Mouse (Mus musculus) heart, embryonic 16.5 days (tissue): ENCODE data around the gene Ccdc30. TPM values are rescaled to one million over a fixed set of nuclear protein-coding genes. Genes with fewer than 3 reads are reported as not detected.

ENCODE experiments used
- ATAC-seq: fragments of 200-750 bp; cut with Nextera tagmentation; replicated peaks from 2 replicates; pipeline ENCODE4 v1.8.0; 2017; ENCODE audit warnings: moderate number of reproducible peaks; ENCODE audit not compliant: insufficient read depth, low FRiP score; ENCODE audit errors: extremely low read depth
- H3K27ac ChIP-seq: fragments of 300-500 bp; sonication (generic); 2 replicates; pipeline ENCODE4 v1.5.1; 2014; ENCODE audit warnings: mild to moderate bottlenecking, low read length, control low read depth, moderate library complexity
- H3K27me3 ChIP-seq: fragments of 300-500 bp; sonication (generic); 2 replicates; pipeline ENCODE4 v1.6.1; 2014; ENCODE audit warnings: low read length, mixed read lengths; ENCODE audit not compliant: control insufficient read depth, insufficient read depth
- H3K36me3 ChIP-seq: fragments of 300-500 bp; sonication (generic); 2 replicates; pipeline ENCODE4 v1.6.1; 2014; ENCODE audit not compliant: control insufficient read depth, insufficient read depth
- H3K4me1 ChIP-seq: fragments of 300-500 bp; sonication (generic); 2 replicates; pipeline ENCODE4 v1.6.1; 2014; ENCODE audit warnings: low read length, mixed read lengths; ENCODE audit not compliant: control insufficient read depth, insufficient read depth
- H3K4me2 ChIP-seq: fragments of 300-500 bp; sonication (generic); 2 replicates; pipeline ENCODE4 v1.6.1; 2014; ENCODE audit warnings: low read depth, mild to moderate bottlenecking, control low read depth, low read length
- H3K4me3 ChIP-seq: fragments of 300-500 bp; sonication (generic); 2 replicates; pipeline ENCODE4 v1.5.1; 2014; ENCODE audit warnings: mild to moderate bottlenecking, control low read depth, low read length
- H3K9ac ChIP-seq: fragments of 300-500 bp; sonication (generic); 2 replicates; pipeline ENCODE4 v1.6.1; 2014; ENCODE audit warnings: low read length, control low read depth
- H3K9me3 ChIP-seq: fragments of 300-500 bp; sonication (generic); replicated peaks from 2 replicates; pipeline ENCODE4 v1.6.1; 2016; ENCODE audit warnings: low read length; ENCODE audit not compliant: control insufficient read depth
- WGBS: fragments of 180-500 bp; shearing (Covaris S2); extraction: QIAGEN DNeasy Blood & Tissue Kit; methylation state at CpG from one replicate; pipeline ENCODE4 v1.1.7; 2014; 5-methylcytosine and 5-hydroxymethylcytosine counted together
- polyA plus RNA-seq: library from polyadenylated mRNA; unstranded; fragments of >200 nt; fragmentation: Nextera tagmentation; extraction: Ambion mirVana; gene quantifications from 2 replicates; pipeline ENCODE4 v1.2.1, GENCODE M21; 2015

Ccdc30 gene
- polyA plus RNA-seq, 1 experiment from 2014 or later, result 4.0 TPM

DNA sequence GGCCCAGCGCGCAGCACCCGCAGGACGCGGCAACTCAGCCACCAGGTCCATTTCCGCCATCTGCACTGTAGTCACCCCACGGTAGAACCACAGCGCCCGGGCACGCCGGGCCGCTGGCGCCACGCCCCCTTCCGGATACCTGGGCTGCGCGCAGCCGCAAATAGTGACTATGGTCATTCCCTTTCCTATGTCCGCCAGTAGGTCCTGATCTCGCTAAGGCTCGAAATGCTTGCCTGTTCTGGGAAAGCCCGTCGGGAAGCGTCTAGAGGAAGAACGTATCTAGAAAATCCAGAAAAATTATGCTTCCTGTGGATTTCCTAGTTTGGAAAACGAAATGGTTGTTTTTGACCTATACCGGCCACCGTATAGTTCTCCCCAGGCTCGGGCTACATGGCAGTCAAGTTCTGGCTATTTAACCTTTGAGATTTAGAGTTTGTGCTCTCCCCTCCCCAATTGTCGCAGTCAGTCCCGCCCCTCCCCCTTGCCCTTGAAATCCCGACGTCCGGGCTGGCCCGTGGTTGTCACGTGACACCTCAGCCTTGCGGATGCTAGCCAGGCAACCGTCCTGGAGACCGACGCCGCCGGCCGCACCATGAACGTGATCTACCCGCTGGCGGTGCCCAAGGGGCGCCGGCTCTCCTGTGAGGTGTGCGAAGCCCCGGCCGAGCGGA, 7.1 kb upstream of the Ccdc30 start, which contains the start of the genes Ppcs and Zmynd12:
Gene Ppcs, minus strand, starts transcription at position 127 of the 671 bp plus-strand sequence.
Gene Zmynd12, plus strand, starts transcription at position 521 of the 671 bp plus-strand sequence.
- WGBS, result under 1% methylated on average over 52 of the region's 52 CpGs

DNA sequence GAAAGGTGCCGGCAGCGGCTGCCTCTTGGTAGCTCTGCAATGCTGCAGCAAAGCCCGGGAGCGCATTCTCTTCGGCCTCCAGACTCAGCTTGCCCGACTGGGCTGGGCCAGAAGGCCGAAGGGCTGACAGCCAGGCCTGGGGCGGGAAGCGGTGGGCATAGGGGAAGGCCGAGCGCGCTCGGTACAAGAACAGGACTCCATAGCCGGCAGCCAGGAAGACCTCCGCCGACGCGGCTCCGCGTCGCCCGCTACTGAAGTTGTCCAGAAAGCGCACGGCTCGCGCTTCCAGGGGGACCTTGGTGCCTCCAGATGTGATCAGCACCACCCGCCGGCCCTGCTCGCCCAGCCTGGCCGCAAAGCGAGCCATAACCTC, 6.6 kb upstream of the Ccdc30 start:
- ATAC-seq, result peak; percentile 42
- peaks cover 27% of the 10 kb centered on the region for H3K4me1 ChIP-seq
- peak overlapping the region; percentile 85 for H3K9ac ChIP-seq
- no peaks in the 10 kb centered on the region for H3K27me3 ChIP-seq
- peak overlapping the region; percentile 65 for H3K4me2 ChIP-seq
- no peaks in the 10 kb centered on the region for H3K9me3 ChIP-seq
- H3K27ac ChIP-seq, result peak overlapping the region; percentile 95
- H3K36me3 ChIP-seq, result no peaks in the 10 kb centered on the region
- H3K4me3 ChIP-seq, result peak overlapping the region; percentile 73
- WGBS, result under 1% methylated on average over 31 of the region's 31 CpGs

More for the DNA sequence above, 7.1 kb upstream of the Ccdc30 start, which contains the start of the genes Ppcs and Zmynd12:
- H3K4me3 ChIP-seq, result peak within 1 kb of the TSS; percentile 73
- peaks cover 26% of the 10 kb centered on the region for H3K4me1 ChIP-seq
- no peaks in the 10 kb centered on the region for H3K27me3 ChIP-seq
- H3K9me3 ChIP-seq, result no peaks in the 10 kb centered on the region
- peak; percentile 92 for ATAC-seq
- no peaks in the 10 kb centered on the region for H3K36me3 ChIP-seq
- H3K4me2 ChIP-seq, result peak within 1 kb of the TSS; percentile 65
- peak within 1 kb of the TSS; percentile 95 for H3K27ac ChIP-seq
- H3K9ac ChIP-seq, result peak within 1 kb of the TSS; percentile 85

DNA sequence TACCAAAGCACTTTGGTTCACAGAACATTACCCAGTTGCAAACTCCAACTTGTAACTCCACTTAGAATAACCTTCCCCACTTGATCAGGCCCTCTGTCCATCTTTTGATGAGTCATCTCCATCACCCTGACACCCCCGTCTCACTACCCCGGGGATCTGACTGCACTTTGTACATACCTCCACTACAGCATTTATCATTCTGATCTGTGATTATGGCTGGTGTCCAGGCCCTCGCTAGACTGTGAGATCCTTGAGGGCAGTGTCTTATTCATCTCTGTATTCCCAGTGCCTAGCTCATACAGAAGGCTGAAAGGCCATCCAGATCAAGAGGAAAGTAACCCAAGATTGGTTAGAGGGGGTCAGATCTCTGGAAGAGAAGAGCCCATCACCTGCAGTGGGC, 5.9 kb upstream of the Ccdc30 start:
- Histone ChIP-seq H3K36me3 (no peaks in the 10 kb centered on the region), H3K27ac (peak overlapping the region; percentile 95), H3K9ac (peak overlapping the region; percentile 85), H3K9me3 (no peaks in the 10 kb centered on the region), H3K27me3 (no peaks in the 10 kb centered on the region), H3K4me2 (peak overlapping the region; percentile 65), H3K4me3 (peak overlapping the region; percentile 73), H3K4me1 (peaks cover 27% of the 10 kb centered on the region)
- 29% methylated on average over 3 of the region's 3 CpGs for WGBS
- no peak for ATAC-seq

DNA sequence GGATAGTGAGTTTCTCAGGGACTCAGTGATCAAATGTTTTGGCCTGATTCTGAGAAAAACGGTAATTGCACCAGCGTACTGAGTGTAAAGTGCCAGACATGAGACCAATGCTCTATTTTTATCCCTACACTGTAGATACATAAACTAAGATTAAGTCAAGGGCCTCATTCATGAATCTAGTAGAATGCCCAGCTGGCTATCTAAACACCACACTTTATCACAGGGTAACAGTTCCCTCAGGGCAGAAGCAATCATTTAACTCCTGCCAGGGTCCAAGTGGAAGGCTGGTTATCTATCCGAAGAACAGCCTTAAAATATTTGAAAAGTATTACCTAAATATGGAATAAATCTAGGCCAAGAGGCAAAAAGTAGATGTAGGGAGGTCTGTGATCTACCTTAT, 2.6 kb upstream of the Ccdc30 start:
- Histone ChIP-seq H3K9ac (no peak overlapping the region), H3K4me3 (no peak overlapping the region), H3K27me3 (no peaks in the 10 kb centered on the region), H3K4me2 (no peak overlapping the region), H3K27ac (peak overlapping the region; percentile 26), H3K36me3 (no peaks in the 10 kb centered on the region), H3K4me1 (peaks cover 31% of the 10 kb centered on the region), H3K9me3 (no peaks in the 10 kb centered on the region)
- WGBS, result 45% methylated on average over 3 of the region's 3 CpGs
- ATAC-seq, result no peak

DNA sequence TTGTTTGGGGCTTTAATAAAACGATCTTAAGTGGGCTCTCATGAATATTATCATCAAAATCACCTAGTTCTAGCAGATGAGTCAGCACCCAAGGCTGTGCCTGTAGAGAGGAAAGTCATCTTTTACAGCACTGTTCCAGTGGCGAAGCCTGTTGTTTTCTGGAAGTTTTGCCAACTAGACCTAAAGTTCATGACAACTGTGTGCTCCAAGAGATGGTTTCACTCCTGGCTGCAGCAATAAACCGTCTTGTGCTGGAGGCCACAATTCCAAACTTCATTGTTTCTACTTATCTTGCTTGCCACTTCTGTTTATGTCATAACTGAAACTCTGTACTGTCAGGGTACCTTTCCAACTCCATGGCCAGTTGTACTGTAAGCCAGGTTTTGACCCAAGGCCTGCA, 1.9 kb upstream of the Ccdc30 start:
- H3K9ac ChIP-seq, result no peak overlapping the region
- H3K4me1 ChIP-seq, result peaks cover 37% of the 10 kb centered on the region
- no peaks in the 10 kb centered on the region for H3K27me3 ChIP-seq
- no peak overlapping the region; the same call in 1 of the 2 replicates for H3K27ac ChIP-seq
- no peaks in the 10 kb centered on the region for H3K36me3 ChIP-seq
- 70% methylated on average over 3 of the region's 3 CpGs for WGBS
- H3K9me3 ChIP-seq, result no peaks in the 10 kb centered on the region
- ATAC-seq, result no peak
- no peak overlapping the region for H3K4me2 ChIP-seq
- H3K4me3 ChIP-seq, result no peak overlapping the region

DNA sequence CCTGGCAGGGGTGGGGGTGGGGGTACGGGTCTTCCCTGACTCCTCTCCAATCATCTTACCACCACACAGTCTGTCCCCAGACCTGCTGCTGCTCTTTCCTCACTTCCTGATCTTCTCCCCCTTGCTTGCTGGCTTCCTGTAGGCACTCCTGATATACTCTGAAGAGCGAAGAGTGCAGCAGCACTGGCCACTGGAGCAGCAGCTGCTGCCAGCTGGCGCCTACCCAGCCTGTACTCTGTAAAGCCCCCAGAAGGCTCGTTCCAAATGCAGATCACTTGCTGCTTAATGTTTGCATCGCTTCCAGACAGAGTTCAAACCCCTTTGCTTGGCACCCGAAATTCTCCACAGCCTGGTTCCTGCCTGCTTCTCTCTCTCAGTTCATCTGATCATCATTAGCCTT, 2.5 kb downstream of the Ccdc30 start:
- Histone ChIP-seq H3K27ac (peak overlapping the region; percentile 55), H3K36me3 (no peaks in the 10 kb centered on the region), H3K9me3 (peaks cover 3% of the 10 kb centered on the region; the same call in 1 of the 2 replicates), H3K9ac (no peak overlapping the region), H3K4me3 (no peak overlapping the region), H3K4me1 (peaks cover 23% of the 10 kb centered on the region), H3K27me3 (no peaks in the 10 kb centered on the region), H3K4me2 (peak overlapping the region; percentile 34; the same call in 1 of the 2 replicates)
- WGBS, result 27% methylated on average over 6 of the region's 6 CpGs
- ATAC-seq, result peak; percentile 35; the same call in 1 of the 2 replicates

DNA sequence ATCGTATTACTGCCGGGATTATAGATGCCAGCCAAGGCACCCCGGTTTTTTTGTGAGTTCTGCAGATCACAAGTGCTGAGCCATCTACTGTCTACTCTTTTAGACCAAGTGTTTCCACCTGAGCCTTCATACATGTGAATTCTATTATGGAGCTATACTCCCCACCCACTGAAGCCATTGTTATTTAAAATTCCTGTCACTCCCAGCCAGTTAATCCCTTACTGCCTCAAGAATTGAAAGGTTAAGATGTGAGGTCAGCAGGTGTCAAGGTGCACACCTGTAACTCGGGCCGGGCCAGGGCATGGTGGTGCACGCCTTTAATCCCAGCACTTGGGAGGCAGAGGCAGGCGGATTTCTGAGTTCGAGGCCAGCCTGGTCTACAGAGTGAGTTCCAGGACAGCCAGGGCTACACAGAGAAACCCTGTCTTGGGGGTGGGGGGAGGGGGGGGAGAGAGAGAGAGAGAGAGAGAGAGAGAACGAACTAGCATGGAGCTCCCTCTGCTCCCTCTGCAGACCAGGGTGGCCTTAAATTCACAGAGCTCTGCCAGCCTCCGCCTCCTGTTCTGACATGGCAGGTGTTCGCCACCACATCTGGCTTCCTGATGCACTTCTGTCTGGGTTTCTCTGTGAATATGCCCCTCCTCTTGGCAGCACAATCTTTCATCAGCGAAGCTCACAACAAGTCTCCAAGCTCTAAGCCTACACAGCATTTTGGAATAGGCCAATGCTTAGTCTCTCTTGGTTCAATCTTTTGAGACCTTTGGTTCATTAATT, 3.3 kb downstream of the Ccdc30 start:
- 77% methylated on average over 12 of the region's 12 CpGs for WGBS
- Histone ChIP-seq H3K4me2 (no peak overlapping the region), H3K9ac (no peak overlapping the region), H3K36me3 (no peaks in the 10 kb centered on the region), H3K4me3 (no peak overlapping the region), H3K4me1 (peaks cover 17% of the 10 kb centered on the region), H3K27me3 (no peaks in the 10 kb centered on the region), H3K27ac (no peak overlapping the region), H3K9me3 (peaks cover 3% of the 10 kb centered on the region; the same call in 1 of the 2 replicates)
- no peak for ATAC-seq

DNA sequence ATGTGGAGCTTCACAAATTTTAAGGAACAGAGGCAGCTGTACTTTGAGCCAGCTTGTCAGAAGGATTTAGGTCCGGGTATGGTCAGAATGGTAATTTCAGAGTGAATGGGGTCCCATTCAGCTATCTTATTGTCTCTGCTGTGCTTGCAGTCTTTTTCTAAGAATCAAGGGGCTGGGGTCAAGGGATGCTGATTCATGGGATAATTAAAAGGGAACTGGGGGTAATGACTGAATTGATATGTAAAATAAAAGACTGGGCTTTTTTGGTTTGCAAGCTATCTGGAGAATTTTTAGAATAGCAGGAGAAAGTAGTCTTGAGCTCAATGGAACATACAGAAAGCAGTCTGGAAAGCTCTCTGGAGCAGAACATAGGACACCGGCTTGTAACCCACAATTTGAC, 11.9 kb downstream of the Ccdc30 start:
- ATAC-seq, result no peak
- Histone ChIP-seq H3K4me1 (no peaks in the 10 kb centered on the region), H3K4me3 (no peak overlapping the region), H3K27me3 (no peaks in the 10 kb centered on the region), H3K27ac (no peak overlapping the region), H3K4me2 (no peak overlapping the region), H3K36me3 (0 out of 2 replicates have a peak, but pooled peaks cover 4% of the 10 kb centered on the region), H3K9ac (no peak overlapping the region), H3K9me3 (peaks cover 17% of the 10 kb centered on the region)
- WGBS, result 85% methylated on average over 2 of the region's 2 CpGs

DNA sequence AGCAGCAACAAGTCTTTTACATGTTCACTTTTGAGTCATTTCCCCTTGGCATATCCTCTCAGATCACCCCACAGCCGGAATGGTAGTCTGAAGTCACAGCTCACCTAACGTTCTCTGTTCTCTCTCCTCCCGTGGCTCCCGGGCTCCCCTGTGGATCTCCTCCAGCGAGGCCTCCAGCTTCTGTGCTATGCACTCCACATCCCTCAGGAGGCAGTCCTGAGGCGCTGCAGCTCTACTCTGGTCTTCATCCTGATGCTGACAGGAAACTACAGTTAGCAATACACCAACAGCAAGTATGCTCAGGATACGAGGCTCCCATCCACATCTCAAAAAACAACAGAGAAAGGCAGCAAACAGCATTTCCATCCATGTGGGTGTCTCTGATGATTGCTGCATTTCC, 14.4 kb downstream of the Ccdc30 start:
- Histone ChIP-seq H3K27me3 (no peaks in the 10 kb centered on the region), H3K4me1 (no peaks in the 10 kb centered on the region), H3K9me3 (peaks cover 14% of the 10 kb centered on the region), H3K4me3 (no peak overlapping the region), H3K27ac (no peak overlapping the region), H3K36me3 (0 out of 2 replicates have a peak, but pooled peaks cover 4% of the 10 kb centered on the region), H3K9ac (no peak overlapping the region), H3K4me2 (no peak overlapping the region)
- WGBS, result 48% methylated on average over 7 of the region's 7 CpGs
- no peak for ATAC-seq
